Mouse (Mus musculus) spleen, postnatal 4 days (tissue): ENCODE measurements around the gene Pus7l.
A peak's percentile ranks its signal among the peaks of the same experiment; 100 is the strongest.

Experiments used
- DNase-seq, 2 experiments: peaks; one replicate each; pipeline ENCODE4 v3.0.0; 2022; ENCODE audit warnings: low spot score in 2 of 2

The Pus7l gene

DNA sequence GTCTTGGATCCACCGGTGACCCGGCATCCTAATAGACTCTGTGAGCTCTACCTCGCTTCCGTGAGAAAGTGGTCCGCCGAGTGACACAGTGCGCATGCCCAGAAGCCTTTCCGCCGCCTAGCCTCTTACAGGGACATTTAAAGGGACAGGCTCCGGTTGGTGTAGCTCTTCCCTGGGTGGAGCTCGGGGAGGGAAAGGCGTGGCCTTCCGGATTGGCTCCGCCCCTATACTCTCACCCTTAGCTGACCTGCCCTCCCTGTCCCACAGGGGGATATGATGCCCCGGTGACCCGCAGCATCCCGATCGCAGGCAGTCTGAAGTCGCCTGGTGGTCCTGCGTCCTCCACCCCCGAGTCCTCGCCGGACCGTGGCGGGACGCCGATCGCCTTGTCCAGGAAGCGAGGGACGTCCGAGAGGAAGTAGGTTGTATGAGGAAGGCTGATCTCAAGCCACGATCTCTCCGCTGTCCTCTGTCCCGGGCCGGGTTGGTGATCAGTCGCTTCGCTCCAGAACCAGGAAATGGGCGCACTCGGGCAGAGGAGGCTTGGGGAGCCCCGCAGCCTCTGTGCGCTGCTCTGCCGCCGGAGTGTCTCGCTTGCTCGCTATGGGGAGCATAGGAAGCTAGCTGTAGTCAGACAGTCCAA, at the start of gene Pus7l, which contains the start of gene Irak4:
TSS of gene Pus7l (minus strand) at position 139 of the 643 bp plus-strand sequence.
TSS of gene Irak4 (plus strand) at position 235 of the 643 bp plus-strand sequence.
- peak; percentile 91 to 95 for DNase-seq

GRCm38 (mm10) chr15:94591356-94591755, 48.0 kb upstream of the Pus7l start:
- no peak for DNase-seq

- no peak for DNase-seq
Measured at GRCm38 (mm10) chr15:94590083-94590482, 46.7 kb upstream of the Pus7l start.

DNA sequence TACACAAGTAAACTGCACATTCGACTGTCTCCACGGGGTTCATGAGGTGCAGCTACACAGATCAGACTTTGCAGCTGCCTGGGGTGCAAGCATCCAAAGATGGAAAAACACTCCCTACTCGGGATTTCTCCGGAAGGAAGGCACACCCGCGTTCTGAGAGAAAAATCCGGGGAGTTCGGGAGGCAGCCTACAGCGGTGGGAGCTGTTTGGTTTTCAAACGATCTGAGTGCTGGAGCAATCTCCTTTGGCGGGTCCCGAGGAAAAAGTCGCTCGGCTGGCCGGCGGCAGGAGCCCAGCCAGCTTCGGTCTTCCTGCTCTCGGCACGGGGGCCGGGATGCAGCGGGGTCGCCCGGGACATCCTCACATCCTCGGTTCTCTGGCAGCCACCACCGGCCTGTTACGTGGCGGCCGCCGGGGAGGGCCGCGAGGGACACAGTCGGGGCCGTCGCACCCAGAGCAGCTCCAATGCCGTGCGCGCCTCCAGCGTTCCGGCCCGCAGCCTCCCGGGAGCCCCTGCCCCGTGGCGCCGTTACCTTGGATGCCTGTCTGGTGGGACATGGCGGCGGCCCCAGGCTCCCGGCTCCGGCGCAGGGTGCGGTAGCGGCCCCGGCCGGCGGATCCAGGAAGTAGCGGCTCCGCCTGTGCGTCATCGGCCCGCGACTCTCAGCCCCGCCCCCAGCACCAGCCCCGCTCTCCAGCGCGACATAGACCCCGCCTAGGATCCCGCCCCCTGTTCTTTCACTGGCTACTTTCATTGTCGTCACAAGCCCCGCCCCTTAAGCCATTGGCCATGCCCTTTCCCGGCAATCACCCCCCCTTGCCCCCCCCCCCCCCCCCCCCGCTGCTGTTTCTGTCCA, 46.1 kb upstream of the Pus7l start, which contains the start of gene Twf1:
TSS of gene Twf1 (minus strand) at position 671 of the 857 bp plus-strand sequence.
- peak; percentile 98 for DNase-seq

GRCm38 (mm10) chr15:94587826-94588715, 44.7 kb upstream of the Pus7l start:
- peak in 1 of 2 experiments; percentile 41 for DNase-seq

DNA sequence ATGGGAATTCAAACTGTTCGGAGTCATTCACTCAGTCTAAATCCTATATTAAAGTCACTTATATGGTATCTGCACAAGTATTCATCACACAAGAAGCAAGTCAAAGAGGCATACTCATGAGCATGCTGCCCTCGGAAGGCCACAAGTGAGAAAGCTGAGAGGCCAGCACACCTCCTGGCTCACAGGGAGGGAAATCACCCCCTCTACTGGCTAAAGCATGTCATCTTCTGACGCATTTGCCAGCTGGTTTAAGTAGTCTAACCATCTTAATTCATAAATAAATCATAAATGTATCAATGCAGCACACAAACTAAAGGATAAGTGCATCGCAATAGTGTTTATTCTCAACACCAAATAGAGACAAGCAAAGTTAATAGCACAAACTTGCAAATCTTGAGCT, 41.4 kb upstream of the Pus7l start:
- no peak for DNase-seq

DNA sequence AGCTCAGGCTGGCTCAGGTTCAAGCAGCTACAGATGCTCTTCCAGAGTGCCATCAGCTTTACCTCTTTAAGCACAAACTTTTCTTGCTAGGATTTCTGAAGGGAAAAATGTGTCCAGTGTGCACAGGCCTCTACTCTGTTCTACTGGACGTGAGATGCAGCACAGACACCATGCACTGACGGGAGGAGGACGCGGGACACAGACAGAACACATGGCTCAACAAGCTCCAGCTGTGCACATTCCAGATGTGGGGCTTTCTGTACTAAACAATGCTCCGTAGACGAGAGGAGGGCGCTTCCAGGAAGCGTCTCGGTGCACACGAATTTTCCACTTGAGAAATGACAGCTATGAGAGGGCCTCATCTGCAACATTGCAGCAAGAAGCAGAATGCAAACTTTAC, 39.8 kb upstream of the Pus7l start:
- DNase-seq, result no peak

GRCm38 (mm10) chr15:94582000-94582593, 38.8 kb upstream of the Pus7l start:
- DNase-seq, result no peak

DNA sequence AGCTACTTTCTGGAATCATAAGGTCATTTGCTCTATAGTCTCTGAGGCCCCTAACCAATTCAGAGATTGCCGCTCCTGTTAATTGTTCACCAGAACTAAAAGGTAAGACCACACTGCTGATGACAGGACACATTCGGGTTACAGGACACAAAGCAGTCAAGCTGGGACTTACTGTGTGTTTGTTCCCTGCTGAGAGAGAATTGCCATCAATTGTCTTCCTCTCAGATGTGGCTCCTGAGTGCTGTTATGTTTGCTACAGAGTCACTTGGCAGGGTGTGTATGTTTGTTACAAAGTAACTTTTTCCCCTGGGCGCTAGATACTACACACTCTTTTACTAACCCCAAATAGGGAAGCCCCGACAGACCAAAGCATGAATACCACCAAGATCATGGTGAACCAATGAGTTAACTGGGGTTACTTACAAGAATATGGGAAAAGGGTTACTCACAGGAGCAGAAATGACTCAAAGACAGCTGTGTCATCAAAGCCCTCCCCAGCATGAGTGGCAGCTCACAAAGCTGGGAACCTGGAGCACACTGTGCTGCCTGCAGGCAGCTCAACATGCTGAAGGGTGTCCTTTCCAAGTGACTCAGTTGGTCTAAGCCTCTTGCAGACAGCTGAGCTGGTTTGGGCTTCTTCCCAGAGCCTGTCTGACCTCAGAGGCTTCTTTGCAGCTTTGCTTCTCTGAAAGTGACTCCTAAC, 31.4 kb upstream of the Pus7l start:
- DNase-seq, result no peak

DNA sequence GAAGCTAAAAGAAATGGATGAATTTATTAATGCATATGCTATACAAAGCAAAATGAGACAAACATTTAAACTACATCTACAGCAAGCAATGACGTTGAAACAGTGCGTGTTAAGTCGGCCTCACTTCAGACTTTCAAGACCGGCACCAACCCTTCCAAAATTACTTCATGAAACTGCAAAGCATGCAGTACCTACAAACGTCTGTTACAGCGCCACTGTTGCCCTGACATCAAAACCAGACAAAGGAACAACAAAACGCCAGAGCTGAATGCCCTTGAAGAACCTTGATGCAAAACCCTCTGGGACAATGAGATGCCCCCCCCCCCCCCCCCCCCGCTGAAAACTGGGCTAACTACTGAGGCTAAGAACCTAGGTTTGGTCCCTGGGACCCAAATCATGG, 29.4 kb upstream of the Pus7l start:
- no peak for DNase-seq

GRCm38 (mm10) chr15:94571501-94571900, 28.2 kb upstream of the Pus7l start:
- no peak for DNase-seq

DNA sequence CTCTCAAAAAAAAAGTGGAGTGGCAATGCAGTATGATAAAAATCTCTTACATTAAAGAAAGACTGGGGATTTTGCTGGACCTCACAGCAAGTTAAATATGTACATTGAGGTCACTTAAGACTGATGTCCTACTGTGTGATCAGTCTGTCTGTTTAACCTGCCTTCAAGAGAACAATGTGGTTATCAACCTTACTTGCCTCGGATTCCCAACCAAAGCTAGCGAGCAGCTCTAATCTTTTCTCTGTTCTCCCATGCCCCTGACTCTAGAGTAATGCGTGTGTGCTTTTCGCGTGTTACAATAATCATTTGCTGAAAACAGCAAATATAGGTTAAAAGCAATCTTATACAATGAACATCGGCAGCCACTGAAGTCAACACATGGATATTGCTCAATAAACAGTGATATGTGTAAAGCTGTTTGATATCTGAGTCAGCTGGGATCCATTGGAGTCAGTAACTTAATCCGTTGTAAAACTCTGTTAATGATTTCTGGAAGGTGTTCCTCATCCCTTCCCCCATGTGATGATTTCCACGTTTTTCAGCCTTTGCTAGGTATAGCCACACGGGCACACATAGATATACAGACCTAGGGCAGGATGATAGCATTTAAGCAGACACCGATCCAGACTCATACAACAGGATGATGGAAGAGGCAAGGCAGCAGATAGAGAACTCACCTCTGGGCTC, 25.3 kb upstream of the Pus7l start:
- no peak for DNase-seq

- DNase-seq, result no peak
Measured at GRCm38 (mm10) chr15:94565854-94566253, 22.5 kb upstream of the Pus7l start.

- DNase-seq, result no peak
Measured at GRCm38 (mm10) chr15:94564909-94565308, 21.6 kb upstream of the Pus7l start.

DNA sequence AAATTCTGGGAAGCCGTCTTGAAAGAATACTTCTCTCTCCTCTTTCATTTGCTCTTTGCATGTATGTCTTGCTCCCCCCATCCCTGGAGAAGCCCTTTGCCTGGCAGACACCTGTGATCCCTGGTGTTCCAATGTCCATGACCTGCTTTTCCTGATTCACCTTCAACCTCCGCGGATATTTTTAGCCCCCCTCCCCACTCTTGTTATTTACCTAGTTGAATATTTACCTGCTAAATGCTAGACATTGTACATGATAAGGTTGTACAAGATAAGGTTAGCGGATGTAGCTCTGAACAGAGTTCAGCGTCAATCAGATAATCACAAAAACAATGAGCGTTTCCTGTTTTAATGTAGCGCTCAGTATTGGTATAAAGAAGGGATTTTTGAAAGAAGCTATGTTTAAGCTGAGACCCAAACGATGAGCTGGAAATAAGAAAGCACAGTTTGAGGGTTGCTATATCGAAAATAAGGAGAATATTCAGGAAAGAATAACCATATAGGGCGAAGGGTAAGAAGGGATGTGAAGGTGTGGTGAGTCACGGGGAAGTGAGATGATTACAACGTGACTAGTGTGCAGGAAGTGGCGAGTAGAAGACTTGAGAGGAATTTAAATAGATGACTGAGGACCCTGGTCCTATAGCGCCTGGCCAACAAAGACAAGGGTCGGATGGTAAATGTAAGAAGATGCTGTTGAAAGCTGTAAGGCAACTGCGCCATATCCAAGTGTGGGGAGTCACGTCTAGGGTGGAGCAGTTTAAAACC, 15.7 kb upstream of the Pus7l start:
- no peak for DNase-seq

GRCm38 (mm10) chr15:94557442-94557841, 14.1 kb upstream of the Pus7l start:
- DNase-seq, result peak; percentile 77 to 93

GRCm38 (mm10) chr15:94553536-94553935, 10.2 kb upstream of the Pus7l start:
- DNase-seq, result no peak

GRCm38 (mm10) chr15:94544844-94545243, 1.5 kb upstream of the Pus7l start:
- no peak for DNase-seq

- DNase-seq, result no peak
Measured at GRCm38 (mm10) chr15:94544052-94544636, 797 bp upstream of the Pus7l start.
